Mouse (Mus musculus) frontal cortex, adult (tissue): ENCODE results near the gene Pofut2.

Experiments
- ATAC-seq: cut with Nextera tagmentation; 2 replicates; pipeline ENCODE4 v1.9.2; 2017; ENCODE audit warnings: mild to moderate bottlenecking, moderate library complexity, mixed read lengths; ENCODE audit not compliant: low TSS enrichment

The Pofut2 gene

GRCm38 (mm10) chr10:77229609-77230595, 29.1 kb upstream of the Pofut2 start:
- ATAC-seq, result peak; percentile 55; the same call in 1 of the 2 replicates

- no peak for ATAC-seq
These were observed 26.9 kb upstream of the Pofut2 start for GRCm38 (mm10) chr10:77231861-77232755.

GRCm38 (mm10) chr10:77233230-77233629, 25.8 kb upstream of the Pofut2 start:
- no peak for ATAC-seq

- no peak for ATAC-seq
These were observed 23.9 kb upstream of the Pofut2 start for GRCm38 (mm10) chr10:77234991-77235616.

GRCm38 (mm10) chr10:77237795-77238580, 21.0 kb upstream of the Pofut2 start:
- peak; percentile 76 for ATAC-seq

- no peak for ATAC-seq
These were observed 18.3 kb upstream of the Pofut2 start for GRCm38 (mm10) chr10:77240764-77241163.

GRCm38 (mm10) chr10:77242396-77242795, 16.6 kb upstream of the Pofut2 start:
- ATAC-seq, result no peak

GRCm38 (mm10) chr10:77242871-77243270, 16.1 kb upstream of the Pofut2 start:
- no peak for ATAC-seq

- ATAC-seq, result peak; percentile 56; the same call in 1 of the 2 replicates
These were observed 15.4 kb upstream of the Pofut2 start for GRCm38 (mm10) chr10:77243572-77244161.

GRCm38 (mm10) chr10:77244777-77245176, 14.2 kb upstream of the Pofut2 start:
- ATAC-seq, result no peak

- no peak for ATAC-seq
These were observed 12.0 kb upstream of the Pofut2 start for GRCm38 (mm10) chr10:77247048-77247447.

GRCm38 (mm10) chr10:77247707-77248106, 11.3 kb upstream of the Pofut2 start:
- no peak for ATAC-seq

- no peak for ATAC-seq
These were observed 7.7 kb upstream of the Pofut2 start for GRCm38 (mm10) chr10:77251223-77251783.

GRCm38 (mm10) chr10:77251784-77252539, 7.1 kb upstream of the Pofut2 start:
- ATAC-seq, result no peak

- peak; percentile 76 for ATAC-seq
These were observed 6.2 kb upstream of the Pofut2 start for GRCm38 (mm10) chr10:77252790-77253189.

GRCm38 (mm10) chr10:77255231-77255630, 3.8 kb upstream of the Pofut2 start:
- ATAC-seq, result no peak

GRCm38 (mm10) chr10:77255676-77256075, 3.3 kb upstream of the Pofut2 start:
- no peak for ATAC-seq

- no peak; the same call in 1 of the 2 replicates for ATAC-seq
These were observed 902 bp upstream of the Pofut2 start for GRCm38 (mm10) chr10:77258041-77258590.
